Mouse (Mus musculus) kidney, postnatal 14 days (tissue): ENCODE measurements around the gene Srr.

Source experiments
- DNase-seq: peaks from one replicate; pipeline ENCODE4 v3.0.0; 2022; ENCODE audit warnings: mixed read lengths

The Srr gene

GRCm38 (mm10) chr11:74925577-74926387 is at the start of gene Srr, which contains the start of gene Smg6:
Srr (minus strand) TSS chr11:74925948.
Smg6 (plus strand) TSS chr11:74925823.
- peak; percentile 96 for DNase-seq

GRCm38 (mm10) chr11:74974615-74975014 is 48.9 kb upstream of the Srr start:
- no peak for DNase-seq

GRCm38 (mm10) chr11:74973290-74974157 is 47.8 kb upstream of the Srr start:
- DNase-seq, result no peak

DNA sequence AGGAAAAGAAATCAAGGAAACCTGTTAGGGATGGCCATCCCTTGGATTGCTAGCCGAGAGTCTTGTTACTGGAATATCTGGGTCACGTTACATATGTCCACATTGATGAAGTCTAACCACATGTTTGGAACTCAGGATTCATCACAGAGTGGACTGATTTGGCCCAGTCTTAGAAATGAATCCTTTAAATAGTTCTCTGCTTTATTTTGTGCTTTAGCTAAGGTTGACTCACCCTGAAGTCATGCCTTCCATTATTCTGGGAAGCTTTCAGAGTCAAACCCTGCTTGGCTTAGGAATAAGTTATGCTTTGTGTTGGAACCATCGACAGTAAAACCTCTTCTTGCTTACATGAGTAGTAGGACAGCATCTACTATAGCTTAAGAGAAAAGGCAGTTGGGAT is 39.8 kb upstream of the Srr start:
- DNase-seq, result no peak

DNA sequence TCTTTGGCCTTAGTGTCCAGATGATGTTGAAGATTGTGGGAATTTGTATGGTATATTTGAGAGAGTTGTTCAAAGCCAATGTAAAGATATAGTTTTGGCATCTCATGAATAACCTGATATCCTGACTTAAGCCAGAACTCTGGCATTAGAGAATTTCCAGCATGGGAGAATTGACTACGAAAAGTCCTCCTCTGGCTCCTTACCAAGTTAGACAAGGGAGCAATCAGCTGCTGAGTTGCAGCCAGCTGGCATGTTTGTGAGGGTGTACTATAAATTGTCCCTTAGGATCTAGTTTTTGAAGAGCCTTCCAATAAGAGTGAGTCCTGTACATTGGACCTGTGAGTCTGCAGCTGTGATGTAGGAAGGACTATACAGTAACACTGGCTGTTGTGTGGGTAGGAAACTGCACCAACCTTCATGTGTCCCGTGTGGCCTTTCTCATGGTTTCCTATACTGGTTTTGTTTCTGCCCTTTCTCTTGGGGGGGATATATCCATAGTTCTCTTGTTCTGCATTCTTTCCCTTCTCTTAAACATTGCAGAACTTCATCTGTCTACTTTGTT is 37.2 kb upstream of the Srr start:
- no peak for DNase-seq

GRCm38 (mm10) chr11:74961953-74962352 is 36.2 kb upstream of the Srr start:
- no peak for DNase-seq

GRCm38 (mm10) chr11:74960031-74960551 is 34.3 kb upstream of the Srr start:
- DNase-seq, result no peak

DNA sequence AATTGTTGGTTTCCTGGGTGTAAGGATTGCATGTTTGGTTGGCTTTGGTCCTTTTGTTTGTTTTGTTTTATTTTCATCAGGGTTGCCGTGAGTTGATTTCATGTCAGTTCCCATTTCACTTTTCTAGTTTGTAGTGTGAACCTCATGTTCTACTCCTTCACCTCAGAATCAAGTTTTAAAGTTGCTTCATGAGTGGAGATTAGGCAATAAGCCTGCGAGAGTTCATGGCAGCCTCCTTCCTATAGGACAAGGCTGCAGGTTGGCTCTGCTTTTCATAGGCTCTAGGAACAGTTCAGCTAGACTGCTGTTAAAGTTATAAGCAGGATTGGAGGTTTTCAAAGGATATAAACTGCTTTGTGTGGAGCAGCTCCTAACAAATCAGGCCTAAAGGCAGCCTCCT is 33.8 kb upstream of the Srr start:
- no peak for DNase-seq

DNA sequence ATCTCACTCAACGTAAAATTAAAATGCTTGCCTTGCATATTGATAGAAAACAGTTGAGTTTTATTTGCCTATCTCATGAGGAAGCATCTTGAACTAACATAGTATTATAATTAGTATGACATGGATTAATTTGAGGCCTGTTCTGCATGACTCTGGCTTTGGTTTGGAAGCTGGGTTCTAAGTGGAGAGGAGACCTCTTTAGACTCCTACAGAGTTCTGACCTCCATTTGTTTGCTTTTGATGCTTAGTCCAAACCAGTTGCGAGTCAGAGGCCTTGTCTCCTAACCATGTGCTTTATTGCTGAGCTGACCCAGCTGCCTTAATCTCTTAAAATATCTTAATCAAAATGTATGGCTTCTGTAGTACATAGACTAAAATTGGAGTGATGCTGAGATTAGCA is 31.9 kb upstream of the Srr start:
- peak; percentile 8 for DNase-seq

DNA sequence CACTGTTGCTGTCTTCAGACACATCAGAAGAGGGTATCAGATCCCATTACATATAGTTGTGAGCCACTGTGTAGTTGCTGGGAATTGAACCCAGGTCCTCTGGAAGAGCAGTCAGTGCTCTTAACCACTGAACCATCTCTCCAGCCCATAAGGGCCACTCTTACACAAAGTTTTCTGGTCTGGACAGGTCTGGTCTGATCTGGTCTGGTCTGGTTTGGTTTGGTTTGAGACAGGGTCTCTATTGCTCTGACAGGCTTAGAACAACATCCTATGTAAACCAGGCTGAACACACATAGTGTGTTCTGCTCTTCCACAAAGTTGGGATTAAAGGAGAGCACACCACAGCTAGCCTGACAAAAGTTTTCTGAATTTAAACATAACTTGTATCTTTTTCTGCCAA is 30.3 kb upstream of the Srr start:
- no peak for DNase-seq

- peak; percentile 30 for DNase-seq
Observed at GRCm38 (mm10) chr11:74954901-74955300, 29.2 kb upstream of the Srr start.

GRCm38 (mm10) chr11:74946348-74946747 is 20.6 kb upstream of the Srr start:
- peak; percentile 50 for DNase-seq

- no peak for DNase-seq
Observed at GRCm38 (mm10) chr11:74930391-74930790, 4.6 kb upstream of the Srr start.

GRCm38 (mm10) chr11:74929111-74929510 is 3.4 kb upstream of the Srr start:
- no peak for DNase-seq

- DNase-seq, result no peak
Observed at GRCm38 (mm10) chr11:74927236-74927725, 1.5 kb upstream of the Srr start.

GRCm38 (mm10) chr11:74926388-74927005 is 749 bp upstream of the Srr start:
- DNase-seq, result peak; percentile 79

- peak; percentile 71 for DNase-seq
Observed at GRCm38 (mm10) chr11:74924149-74924548, 1.6 kb downstream of the Srr start.

DNA sequence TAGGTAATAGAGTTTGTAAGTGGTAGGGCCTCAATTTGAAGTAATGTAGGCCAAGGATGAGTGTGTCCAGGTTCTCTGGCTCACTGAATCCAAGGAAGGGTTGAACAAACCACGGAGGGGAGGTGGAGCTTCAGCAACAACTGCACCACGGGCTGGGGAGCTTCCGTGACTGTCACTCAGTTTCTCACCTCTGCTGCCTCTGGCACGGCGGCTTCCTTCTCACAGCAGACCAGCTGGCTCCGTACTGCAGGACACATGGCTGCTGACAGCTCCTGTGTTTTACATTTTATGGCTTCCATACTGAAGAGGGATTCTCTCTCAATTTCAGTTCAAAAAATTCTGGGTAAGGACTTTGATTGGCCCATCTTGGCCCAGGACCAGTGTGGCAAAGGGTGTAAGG is 6.5 kb downstream of the Srr start:
- DNase-seq, result no peak

GRCm38 (mm10) chr11:74912492-74912891 is 13.3 kb downstream of the Srr start:
- DNase-seq, result no peak

GRCm38 (mm10) chr11:74909978-74910377 is 15.8 kb downstream of the Srr start:
- DNase-seq, result no peak

DNA sequence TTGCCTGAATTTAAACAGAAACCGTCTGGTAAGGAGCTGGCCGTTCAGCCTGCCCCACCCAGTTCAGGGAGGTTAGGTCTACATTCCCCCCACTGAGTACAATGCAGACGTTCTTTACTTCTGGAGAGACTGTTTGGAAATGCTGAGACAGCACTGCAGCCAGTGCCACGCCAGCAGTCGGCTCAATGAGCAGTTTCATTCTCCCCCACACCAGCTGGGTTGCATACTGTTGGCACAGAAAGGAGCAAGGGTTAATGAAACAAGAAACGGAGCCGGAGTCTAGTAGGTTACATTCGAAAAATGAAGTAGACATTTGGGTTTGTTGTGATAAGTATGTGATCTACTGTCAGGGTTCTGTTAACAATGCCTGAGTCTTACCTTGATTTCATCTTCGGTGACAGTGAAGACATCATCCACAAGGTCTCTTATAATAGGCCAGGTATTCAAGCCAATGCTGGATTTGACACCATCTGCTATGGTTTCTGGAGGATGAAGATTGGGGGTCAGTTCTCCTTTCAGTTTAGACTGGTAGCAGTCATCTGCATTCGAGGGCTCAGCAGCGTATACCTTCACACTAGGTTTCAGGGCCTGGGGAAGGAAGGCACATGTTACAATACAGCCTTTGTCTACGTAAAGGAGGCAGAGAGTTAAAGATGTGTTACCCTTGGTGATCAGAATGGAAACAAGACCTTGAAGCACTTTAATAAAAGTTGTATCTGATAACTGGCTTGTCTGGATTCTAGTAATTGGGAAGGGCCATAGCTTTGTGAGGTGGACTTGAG is 16.9 kb downstream of the Srr start:
- DNase-seq, result peak; percentile 38

DNA sequence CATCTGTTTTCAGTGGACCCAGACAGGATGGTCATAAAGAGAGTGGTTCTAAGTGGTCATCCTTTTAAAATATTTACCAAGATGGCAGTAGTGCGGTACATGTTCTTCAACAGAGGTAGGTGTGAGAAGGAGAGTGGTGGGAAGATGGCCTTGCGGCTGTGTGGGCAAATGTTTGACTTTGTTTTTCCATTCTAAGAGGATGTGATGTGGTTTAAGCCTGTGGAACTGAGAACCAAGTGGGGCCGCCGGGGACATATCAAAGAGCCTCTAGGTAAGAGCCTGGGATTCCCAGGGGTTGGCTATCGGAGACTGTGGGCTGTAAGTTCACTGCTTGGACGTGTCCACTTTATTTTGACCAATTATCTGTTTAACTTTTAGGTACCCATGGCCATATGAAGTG is 17.9 kb downstream of the Srr start:
- DNase-seq, result no peak
